Mouse (Mus musculus): ENCODE measurements around the gene Gm10306. TPM values are rescaled to one million over a fixed set of nuclear protein-coding genes. Genes with fewer than 3 reads are reported as not detected.
A peak's percentile ranks its signal among the peaks of the same experiment; 100 is the strongest.

Gene Gm10306
- polyA plus RNA-seq, 1 experiment from 2014 or later, result 0.94 TPM

GRCm38 (mm10) chr4:94557145-94557544 lies 799 bp downstream of the Gm10306 start:
- Histone ChIP-seq H3K9me3 (replicated peaks; ENCODE audit: control insufficient read depth, low read length) (no peaks in the 10 kb centered on the region), H3K9ac (ENCODE audit: low read length) (no peak overlapping the region), H3K4me2 (ENCODE audit: low read length) (no peak overlapping the region; the same call in 1 of the 2 replicates), H3K4me3 (ENCODE audit: low read depth, low read length) (peak overlapping the region; percentile 95; the same call in 1 of the 2 replicates), H3K36me3 (ENCODE audit: control insufficient read depth, insufficient read depth, low read length) (no peaks in the 10 kb centered on the region), H3K4me1 (ENCODE audit: control insufficient read depth, insufficient read depth, low read length) (peaks cover 8% of the 10 kb centered on the region; the same call in 1 of the 2 replicates), H3K27ac (ENCODE audit: low read depth, low read length) (no peak overlapping the region), H3K27me3 (replicated peaks; ENCODE audit: control insufficient read depth, insufficient read depth, low read length) (no peaks in the 10 kb centered on the region)
- ATAC-seq (peak; percentile 0; the same call in 1 of the 2 replicates), DNase-seq (ENCODE audit: low spot score) (no peak)
- 78% methylated on average over 7 of the region's 7 CpGs for WGBS

DNA sequence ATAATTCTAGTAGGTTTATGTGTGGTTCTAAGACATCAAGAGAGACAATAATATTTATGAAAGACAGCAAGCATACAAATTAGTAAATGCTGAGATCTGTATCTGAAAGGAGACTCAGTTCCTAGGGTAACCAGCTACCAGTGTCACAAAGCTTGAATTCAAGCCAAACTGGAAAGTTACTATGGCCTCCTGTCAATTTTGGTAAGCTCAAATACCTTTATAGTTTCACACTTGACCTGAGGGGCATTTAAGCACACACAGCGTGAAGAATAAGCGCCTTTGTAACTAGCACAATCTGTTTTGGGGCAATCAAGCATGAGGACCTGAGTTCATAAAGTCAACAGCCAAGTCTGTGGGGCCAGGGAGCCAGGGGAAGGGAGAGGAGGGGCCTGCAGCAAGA lies 2.9 kb downstream of the Gm10306 start:
- DNase-seq (ENCODE audit: low spot score), result no peak
- no peak overlapping the region for H3K4me3 ChIP-seq (ENCODE audit: low read depth, low read length)
- H3K9me3 ChIP-seq (replicated peaks; ENCODE audit: control insufficient read depth, low read length), result no peaks in the 10 kb centered on the region
- no peak for ATAC-seq
- H3K4me1 ChIP-seq (ENCODE audit: control insufficient read depth, insufficient read depth, low read length), result peaks cover 8% of the 10 kb centered on the region; the same call in 1 of the 2 replicates
- no peaks in the 10 kb centered on the region for H3K27me3 ChIP-seq (replicated peaks; ENCODE audit: control insufficient read depth, insufficient read depth, low read length)
- no peak overlapping the region for H3K27ac ChIP-seq (ENCODE audit: low read depth, low read length)
- H3K36me3 ChIP-seq (ENCODE audit: control insufficient read depth, insufficient read depth, low read length), result no peaks in the 10 kb centered on the region
- no peak overlapping the region for H3K4me2 ChIP-seq (ENCODE audit: low read length)
- WGBS, result 35% methylated on average over 2 of the region's 2 CpGs
- H3K9ac ChIP-seq (ENCODE audit: low read length), result no peak overlapping the region

DNA sequence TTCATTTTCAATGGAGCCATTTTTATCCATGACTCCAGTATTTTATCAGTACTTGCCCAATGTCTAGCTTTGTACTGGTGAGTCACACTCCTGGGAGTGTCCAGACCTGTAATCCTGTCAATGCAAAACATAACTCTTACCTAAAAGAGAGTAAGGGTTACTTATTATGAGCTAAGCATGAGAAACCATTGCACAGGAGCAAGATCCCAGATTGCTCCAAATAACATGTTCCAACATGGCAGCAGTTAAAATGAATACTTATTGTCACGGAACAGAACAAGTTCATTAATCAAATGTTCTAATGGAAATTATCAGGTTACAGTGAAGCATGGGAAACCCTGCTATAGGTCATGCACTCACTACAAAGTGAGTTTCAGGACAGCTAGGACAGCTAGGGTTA lies 4.0 kb downstream of the Gm10306 start:
- Histone ChIP-seq H3K27me3 (replicated peaks; ENCODE audit: control insufficient read depth, insufficient read depth, low read length) (no peaks in the 10 kb centered on the region), H3K9me3 (replicated peaks; ENCODE audit: control insufficient read depth, low read length) (no peaks in the 10 kb centered on the region), H3K27ac (ENCODE audit: low read depth, low read length) (no peak overlapping the region), H3K4me3 (ENCODE audit: low read depth, low read length) (no peak overlapping the region), H3K4me2 (ENCODE audit: low read length) (no peak overlapping the region), H3K36me3 (ENCODE audit: control insufficient read depth, insufficient read depth, low read length) (no peaks in the 10 kb centered on the region), H3K4me1 (ENCODE audit: control insufficient read depth, insufficient read depth, low read length) (peaks cover 5% of the 10 kb centered on the region; the same call in 1 of the 2 replicates), H3K9ac (ENCODE audit: low read length) (no peak overlapping the region)
- ATAC-seq (no peak), DNase-seq (ENCODE audit: low spot score) (no peak)
- WGBS, result 83% methylated on average over 1 of the region's 1 CpGs

DNA sequence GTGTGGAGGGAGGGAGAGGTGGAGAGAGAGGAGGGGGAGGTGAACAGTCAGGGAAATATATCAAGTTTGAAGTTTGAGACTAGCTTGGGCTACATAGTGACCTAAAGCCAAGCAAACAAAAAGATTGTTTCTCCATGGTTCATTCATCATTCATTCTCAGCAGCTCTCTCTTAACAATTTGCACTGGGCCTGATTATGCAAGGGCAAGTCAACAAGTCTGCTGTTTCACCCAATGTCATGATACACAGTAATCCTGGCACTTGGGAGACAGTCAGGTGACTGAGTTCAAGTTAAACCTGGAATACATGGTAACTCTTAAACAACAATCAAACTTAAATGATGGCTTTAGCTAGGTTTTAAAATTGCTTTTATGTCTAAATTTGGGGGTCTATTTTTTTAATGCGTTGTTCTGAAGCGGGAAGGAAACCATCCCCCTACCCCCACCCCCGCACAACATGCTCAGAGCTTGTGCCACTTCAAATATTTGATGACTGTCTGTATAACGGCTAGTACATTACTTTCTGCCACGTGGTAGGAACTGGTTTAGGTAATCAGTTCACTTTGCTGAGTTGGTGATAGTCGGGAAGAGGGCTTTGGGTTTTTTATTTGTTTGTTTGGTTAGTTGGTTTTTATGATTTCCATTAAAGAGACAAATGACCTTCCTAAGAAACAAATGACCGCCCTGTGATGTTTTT lies 5.8 kb downstream of the Gm10306 start:
- ATAC-seq (no peak), DNase-seq (ENCODE audit: low spot score) (no peak)
- Histone ChIP-seq H3K4me3 (ENCODE audit: low read depth, low read length) (no peak overlapping the region), H3K4me1 (ENCODE audit: control insufficient read depth, insufficient read depth, low read length) (no peaks in the 10 kb centered on the region), H3K9ac (ENCODE audit: low read length) (no peak overlapping the region), H3K36me3 (ENCODE audit: control insufficient read depth, insufficient read depth, low read length) (peaks cover 5% of the 10 kb centered on the region; the same call in 1 of the 2 replicates), H3K4me2 (ENCODE audit: low read length) (no peak overlapping the region), H3K27me3 (replicated peaks; ENCODE audit: control insufficient read depth, insufficient read depth, low read length) (no peaks in the 10 kb centered on the region), H3K9me3 (replicated peaks; ENCODE audit: control insufficient read depth, low read length) (no peaks in the 10 kb centered on the region), H3K27ac (ENCODE audit: low read depth, low read length) (no peak overlapping the region)
- 78% methylated on average over 7 of the region's 7 CpGs for WGBS

GRCm38 (mm10) chr4:94564297-94564696 lies 8.0 kb downstream of the Gm10306 start:
- Histone ChIP-seq H3K4me3 (ENCODE audit: low read depth, low read length) (no peak overlapping the region), H3K4me1 (ENCODE audit: control insufficient read depth, insufficient read depth, low read length) (no peaks in the 10 kb centered on the region), H3K9ac (ENCODE audit: low read length) (no peak overlapping the region), H3K36me3 (ENCODE audit: control insufficient read depth, insufficient read depth, low read length) (peaks cover 14% of the 10 kb centered on the region), H3K4me2 (ENCODE audit: low read length) (no peak overlapping the region), H3K9me3 (replicated peaks; ENCODE audit: control insufficient read depth, low read length) (no peaks in the 10 kb centered on the region), H3K27ac (ENCODE audit: low read depth, low read length) (no peak overlapping the region), H3K27me3 (replicated peaks; ENCODE audit: control insufficient read depth, insufficient read depth, low read length) (no peaks in the 10 kb centered on the region)
- DNase-seq (ENCODE audit: low spot score), result no peak
- ATAC-seq, result no peak

DNA sequence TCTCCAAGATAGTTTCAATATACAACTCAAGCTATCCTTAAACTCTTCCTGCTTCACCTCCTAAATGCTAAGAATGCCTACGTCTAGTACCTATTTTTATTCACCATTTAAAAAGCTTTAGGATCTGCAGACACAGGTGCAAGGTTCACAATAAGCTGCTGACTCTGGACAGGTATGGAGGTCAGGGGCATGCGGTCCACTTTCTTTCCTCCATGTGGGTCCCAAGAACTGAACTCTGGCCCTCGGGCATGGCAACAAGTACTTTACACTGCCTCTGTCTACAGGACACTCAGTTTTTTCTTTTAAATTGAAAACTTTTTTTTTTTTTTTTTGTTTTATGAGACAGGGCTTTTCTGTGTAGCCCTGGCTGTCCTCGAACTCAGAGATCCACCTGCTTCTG lies 16.3 kb downstream of the Gm10306 start:
- no peaks in the 10 kb centered on the region for H3K9me3 ChIP-seq (replicated peaks; ENCODE audit: control insufficient read depth, low read length)
- H3K4me2 ChIP-seq (ENCODE audit: low read length), result no peak overlapping the region
- no peak overlapping the region for H3K4me3 ChIP-seq (ENCODE audit: low read depth, low read length)
- H3K36me3 ChIP-seq (ENCODE audit: control insufficient read depth, insufficient read depth, low read length), result peaks cover 50% of the 10 kb centered on the region
- H3K9ac ChIP-seq (ENCODE audit: low read length), result no peak overlapping the region
- 95% methylated on average over 4 of the region's 4 CpGs for WGBS
- H3K27me3 ChIP-seq (replicated peaks; ENCODE audit: control insufficient read depth, insufficient read depth, low read length), result no peaks in the 10 kb centered on the region
- DNase-seq (ENCODE audit: low spot score) (no peak), ATAC-seq (no peak)
- no peaks in the 10 kb centered on the region for H3K4me1 ChIP-seq (ENCODE audit: control insufficient read depth, insufficient read depth, low read length)
- no peak overlapping the region for H3K27ac ChIP-seq (ENCODE audit: low read depth, low read length)

GRCm38 (mm10) chr4:94591765-94592381 lies 35.5 kb downstream of the Gm10306 start:
- ATAC-seq (no peak), DNase-seq (ENCODE audit: low spot score) (no peak)
- H3K4me1 ChIP-seq (ENCODE audit: control insufficient read depth, insufficient read depth, low read length), result no peaks in the 10 kb centered on the region
- no peak overlapping the region for H3K27ac ChIP-seq (ENCODE audit: low read depth, low read length)
- H3K4me3 ChIP-seq (ENCODE audit: low read depth, low read length), result no peak overlapping the region
- H3K9ac ChIP-seq (ENCODE audit: low read length), result no peak overlapping the region
- WGBS, result 80% methylated on average over 4 of the region's 4 CpGs
- no peak overlapping the region for H3K4me2 ChIP-seq (ENCODE audit: low read length)
- H3K27me3 ChIP-seq (replicated peaks; ENCODE audit: control insufficient read depth, insufficient read depth, low read length), result no peaks in the 10 kb centered on the region
- H3K36me3 ChIP-seq (ENCODE audit: control insufficient read depth, insufficient read depth, low read length), result no peaks in the 10 kb centered on the region
- no peaks in the 10 kb centered on the region for H3K9me3 ChIP-seq (replicated peaks; ENCODE audit: control insufficient read depth, low read length)

DNA sequence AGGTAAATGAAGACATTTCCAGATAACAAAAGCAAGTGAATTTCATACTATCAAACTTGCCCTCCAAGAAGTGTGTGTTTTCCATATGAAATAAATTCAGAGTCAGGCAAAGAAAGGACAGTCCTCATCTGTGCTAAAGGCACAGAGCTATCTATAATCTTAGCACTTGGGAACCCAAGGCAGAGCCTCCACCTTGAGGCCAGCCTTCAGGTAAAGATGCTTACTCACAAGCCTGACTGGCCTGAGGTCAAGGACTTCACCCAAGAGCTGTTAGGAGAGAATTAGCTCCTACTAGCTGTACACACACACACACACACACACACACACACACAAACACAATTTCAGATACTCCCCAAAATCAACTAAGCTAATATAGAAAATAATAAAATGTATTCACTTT lies 36.4 kb downstream of the Gm10306 start:
- Histone ChIP-seq H3K9me3 (replicated peaks; ENCODE audit: control insufficient read depth, low read length) (no peaks in the 10 kb centered on the region), H3K27me3 (replicated peaks; ENCODE audit: control insufficient read depth, insufficient read depth, low read length) (no peaks in the 10 kb centered on the region), H3K36me3 (ENCODE audit: control insufficient read depth, insufficient read depth, low read length) (no peaks in the 10 kb centered on the region), H3K27ac (ENCODE audit: low read depth, low read length) (no peak overlapping the region), H3K4me2 (ENCODE audit: low read length) (no peak overlapping the region), H3K9ac (ENCODE audit: low read length) (no peak overlapping the region), H3K4me3 (ENCODE audit: low read depth, low read length) (no peak overlapping the region), H3K4me1 (ENCODE audit: control insufficient read depth, insufficient read depth, low read length) (no peaks in the 10 kb centered on the region)
- no peak for ATAC-seq
- DNase-seq (ENCODE audit: low spot score), result no peak

DNA sequence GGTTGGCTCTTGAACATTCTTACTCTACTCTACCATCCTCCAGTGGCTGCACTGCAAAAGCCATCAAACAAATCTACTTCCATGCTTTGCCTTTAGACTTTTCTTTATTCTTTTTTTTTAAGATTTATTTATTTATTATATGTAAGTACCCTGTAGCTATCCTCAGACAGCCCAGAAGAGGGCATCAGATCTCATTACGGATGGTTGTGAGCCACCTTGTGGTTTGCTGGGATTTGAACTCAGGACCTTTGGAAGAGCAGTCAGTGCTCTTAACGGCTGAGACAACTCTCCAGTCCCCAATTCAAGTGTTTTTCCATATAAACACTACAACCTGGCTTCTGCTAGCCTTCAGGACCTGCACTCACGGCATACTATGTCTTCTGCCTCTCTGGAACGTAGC lies 45.0 kb downstream of the Gm10306 start:
- Histone ChIP-seq H3K36me3 (ENCODE audit: control insufficient read depth, insufficient read depth, low read length) (no peaks in the 10 kb centered on the region), H3K27ac (ENCODE audit: low read depth, low read length) (no peak overlapping the region), H3K4me1 (ENCODE audit: control insufficient read depth, insufficient read depth, low read length) (peaks cover 10% of the 10 kb centered on the region), H3K27me3 (replicated peaks; ENCODE audit: control insufficient read depth, insufficient read depth, low read length) (no peaks in the 10 kb centered on the region), H3K9me3 (replicated peaks; ENCODE audit: control insufficient read depth, low read length) (no peaks in the 10 kb centered on the region), H3K4me3 (ENCODE audit: low read depth, low read length) (peak overlapping the region; percentile 97; the same call in 1 of the 2 replicates), H3K9ac (ENCODE audit: low read length) (no peak overlapping the region), H3K4me2 (ENCODE audit: low read length) (peak overlapping the region; percentile 81; the same call in 1 of the 2 replicates)
- no peak for ATAC-seq
- 90% methylated on average over 4 of the region's 4 CpGs for WGBS
- DNase-seq (ENCODE audit: low spot score), result no peak
